Mouse (Mus musculus): ENCODE results near the gene Ces2c.
"Not testable (repeated sequence)": the region's sequence is repeated elsewhere in the genome, so short reads cannot be mapped to it uniquely, and the experiment has no call there.

The Ces2c gene

DNA sequence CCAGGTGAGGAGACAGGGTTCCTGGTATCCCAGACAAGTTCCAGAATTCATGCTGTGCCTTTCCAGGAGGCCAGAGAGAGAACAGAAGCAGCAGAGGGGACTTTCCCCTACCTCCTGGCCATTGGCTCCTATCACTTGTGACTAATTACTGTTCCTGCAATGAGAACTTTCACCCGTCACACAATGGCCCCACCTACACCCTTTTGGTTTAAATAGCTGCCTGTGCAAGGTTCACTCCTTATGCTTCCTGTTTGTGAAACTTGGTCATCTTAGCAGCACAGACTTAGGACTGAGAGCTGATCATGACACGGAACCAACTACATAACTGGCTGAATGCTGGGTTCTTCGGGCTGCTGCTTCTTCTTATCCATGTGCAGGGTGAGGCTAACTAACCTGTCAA lies at the start of gene Ces2c:
Gene Ces2c, plus strand, starts transcription at position 238 of the 400 bp plus-strand sequence.
- no peak for DNase-seq (ENCODE audit: low read depth)

- no peak for DNase-seq (ENCODE audit: low read depth)
These were observed 47.5 kb upstream of the Ces2c start for GRCm38 (mm10) chr8:104799385-104799784.

DNA sequence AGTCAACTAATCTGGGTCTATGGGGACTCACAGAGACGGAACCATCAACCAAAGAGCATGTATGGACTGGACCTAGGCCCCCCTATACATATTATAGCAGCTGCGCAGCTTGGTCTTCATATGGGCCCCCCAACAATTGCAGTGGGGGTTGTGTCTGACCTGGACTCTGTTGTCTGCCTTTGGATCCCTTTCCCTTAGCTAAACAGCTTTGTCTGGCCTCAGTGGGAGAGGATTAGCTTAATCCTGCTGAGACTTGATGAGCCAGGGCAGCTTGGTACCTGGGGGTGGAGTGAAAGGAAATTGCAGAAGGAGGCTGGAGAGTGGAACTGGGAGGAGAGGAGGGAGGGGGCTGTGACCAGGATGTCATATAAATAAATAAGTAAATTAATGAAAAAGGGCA lies 40.7 kb upstream of the Ces2c start:
- DNase-seq (ENCODE audit: low read depth), result no peak

DNA sequence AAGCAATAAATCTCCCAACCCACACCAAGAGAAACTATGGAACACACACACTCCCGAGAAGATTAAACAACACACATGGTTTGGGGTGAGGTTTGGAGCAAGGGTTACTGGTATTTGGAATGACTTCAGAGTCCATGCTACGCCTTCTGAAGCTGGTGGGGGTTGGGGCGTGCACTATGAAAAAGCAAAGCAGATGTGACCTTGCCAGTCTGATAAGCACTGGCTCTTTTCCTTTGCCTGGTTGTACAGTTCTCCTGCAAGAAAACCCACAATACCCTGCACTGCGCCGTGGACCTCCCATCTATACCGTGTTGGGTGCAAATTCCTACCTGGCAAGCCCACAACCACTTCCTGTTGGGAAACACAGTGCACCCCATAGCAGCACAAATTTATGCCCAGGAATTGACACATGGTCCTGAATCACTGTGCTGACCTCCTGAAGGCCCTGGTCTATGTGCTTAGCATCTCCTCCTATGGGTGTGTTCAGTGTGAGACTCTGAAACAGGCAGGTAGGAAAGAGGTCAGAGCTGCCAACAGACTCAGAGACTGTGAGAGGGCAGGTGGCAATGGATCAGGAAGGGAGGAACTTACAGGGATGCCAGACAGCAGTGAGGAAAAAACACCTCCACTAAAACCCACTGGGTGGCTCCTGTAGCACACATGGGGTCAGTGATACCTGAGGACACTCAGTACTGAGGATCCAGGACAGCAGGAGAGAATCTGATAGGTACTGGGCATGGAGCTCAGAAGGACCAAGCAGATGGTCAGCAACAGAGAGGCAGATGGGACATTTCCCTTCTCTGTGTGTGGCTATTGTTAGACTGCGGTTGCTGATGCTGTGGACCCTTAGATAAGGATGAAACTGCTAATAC lies 38.1 kb upstream of the Ces2c start:
- DNase-seq (ENCODE audit: low read depth), result no peak

DNA sequence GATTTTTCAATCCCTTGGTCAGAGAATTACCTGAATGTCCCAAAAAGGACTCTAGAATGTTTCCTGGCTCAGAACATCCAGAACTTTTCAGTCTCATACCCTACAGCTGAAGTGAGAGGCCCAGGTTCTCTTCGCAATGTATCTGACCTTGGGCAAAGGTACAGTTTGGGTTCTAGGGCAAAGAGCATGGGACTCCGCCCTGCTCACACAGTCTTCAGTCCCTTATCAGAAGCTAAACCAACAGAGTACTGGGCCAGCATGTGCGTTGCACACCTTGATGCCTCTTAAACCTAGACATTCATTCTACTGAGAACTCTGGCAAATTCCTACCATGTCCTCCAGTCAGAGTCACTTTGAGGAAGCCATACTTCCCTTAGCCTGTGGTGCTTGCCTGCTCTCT lies 37.4 kb upstream of the Ces2c start:
- DNase-seq (ENCODE audit: low read depth), result no peak

GRCm38 (mm10) chr8:104826912-104827311 lies 20.0 kb upstream of the Ces2c start:
- DNase-seq (ENCODE audit: low read depth), result no peak

- no peak for DNase-seq (ENCODE audit: low read depth)
These were observed 18.6 kb upstream of the Ces2c start for GRCm38 (mm10) chr8:104828221-104828620.

DNA sequence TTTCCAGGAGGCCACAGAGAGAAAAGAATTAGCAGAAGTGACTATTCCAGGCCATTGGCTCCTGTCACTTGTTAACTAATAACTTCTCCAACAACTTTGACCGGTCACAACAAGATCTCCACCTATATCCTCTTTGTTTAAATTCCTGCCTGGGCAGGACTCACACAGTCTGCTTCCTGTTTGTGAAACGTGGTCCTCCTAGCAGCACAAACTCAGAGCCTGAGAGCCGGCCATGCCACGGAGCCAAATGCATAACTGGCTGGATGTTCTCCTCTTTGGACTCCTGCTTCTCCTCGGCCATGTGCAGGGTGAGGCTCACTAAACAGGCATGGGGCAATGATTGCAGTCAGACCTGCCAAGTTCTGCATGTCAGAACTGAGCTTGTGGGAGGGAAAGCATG lies 15.4 kb upstream of the Ces2c start, which contains the start of gene Ces2b:
Gene Ces2b, plus strand, starts transcription at position 133 of the 400 bp plus-strand sequence.
- DNase-seq (ENCODE audit: low read depth), result no peak

- DNase-seq (ENCODE audit: low read depth), result no peak
These were observed 5.3 kb upstream of the Ces2c start for GRCm38 (mm10) chr8:104841360-104842078.

GRCm38 (mm10) chr8:104847741-104848462 lies 1.0 kb downstream of the Ces2c start:
- no peak for DNase-seq (ENCODE audit: low read depth)

- not testable (repeated sequence) for DNase-seq (ENCODE audit: low read depth)
These were observed 20.1 kb downstream of the Ces2c start for GRCm38 (mm10) chr8:104866844-104867531.

DNA sequence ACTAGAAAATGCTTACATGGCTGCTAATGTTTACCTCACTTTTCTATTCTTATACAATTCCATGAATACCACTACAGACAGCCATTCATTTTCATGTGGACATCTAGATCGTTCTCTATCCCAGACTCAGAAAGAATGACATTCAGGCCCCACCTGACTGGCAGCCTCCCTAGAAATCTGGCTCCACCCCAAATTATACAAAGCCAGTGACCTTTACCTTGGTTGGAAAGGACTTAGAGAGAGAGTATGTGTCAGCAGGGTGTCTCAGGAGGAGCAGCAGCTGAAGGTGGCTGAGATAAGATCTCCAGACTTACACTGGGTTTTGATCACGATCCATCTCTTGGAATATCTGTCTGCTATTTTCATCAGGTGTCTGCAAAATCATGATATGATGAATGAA lies 22.0 kb downstream of the Ces2c start:
- DNase-seq (ENCODE audit: low read depth), result not testable (repeated sequence)

- DNase-seq (ENCODE audit: low read depth), result not testable (repeated sequence)
These were observed 39.5 kb downstream of the Ces2c start for GRCm38 (mm10) chr8:104886223-104886926.

DNA sequence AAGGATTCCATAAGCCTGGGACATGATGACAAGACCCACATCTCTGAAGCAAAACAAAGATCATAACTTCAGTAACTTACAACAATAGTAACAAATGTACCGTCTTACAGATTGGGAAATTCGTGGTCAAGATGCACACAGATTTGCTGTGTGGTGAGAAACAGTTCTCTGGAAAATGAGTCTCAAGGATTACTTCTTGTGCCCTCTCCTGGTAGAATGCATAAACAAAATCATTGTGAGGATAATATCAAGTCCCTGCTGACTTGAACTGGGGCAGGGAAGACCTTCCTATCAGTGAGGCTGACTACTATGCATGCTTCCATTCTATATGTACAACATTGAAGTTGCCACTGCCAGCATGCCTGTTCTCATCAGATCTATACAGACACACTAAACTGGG lies 54.9 kb downstream of the Ces2c start:
- DNase-seq (ENCODE audit: low read depth), result no peak

All from c-Kit-positive CD71-negative TER-119-negative erythroid progenitor cells, embryonic 14.5 days (primary cell).